Mouse (Mus musculus): ENCODE measurements around the gene Clk2.

DNA sequence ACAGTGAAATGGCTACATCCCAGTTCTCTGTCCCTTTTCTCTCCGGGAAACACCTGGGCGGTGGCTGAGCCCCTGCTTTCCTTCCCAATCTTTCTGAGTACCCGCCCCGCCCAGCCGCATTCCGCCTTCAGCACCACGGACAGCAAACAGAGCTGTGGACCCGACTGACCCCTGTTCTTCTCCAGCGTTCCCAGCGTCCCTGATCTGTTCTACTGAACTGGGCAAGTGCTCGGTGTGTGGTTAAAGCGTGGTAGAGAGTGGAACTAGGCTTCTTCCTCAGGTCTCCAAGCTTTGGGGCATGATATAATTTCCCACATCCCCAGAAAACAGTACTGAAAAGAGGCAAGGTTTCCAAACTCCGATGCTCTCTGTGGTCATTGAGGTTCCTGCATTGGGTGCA, 5.4 kb upstream of the Clk2 start:
- no peak for TF ChIP-seq POLR2A (IDR thresholded peaks at IDR 0.05; ENCODE audit: extremely low read depth, insufficient read depth, low read length)
- TF ChIP-seq CTCF (IDR thresholded peaks at IDR 0.05; ENCODE audit: extremely low read depth, insufficient read depth, low read length) = no peak

Data from cortical plate, adult 2 months (tissue).